Mouse (Mus musculus) heart, embryonic 16.5 days (tissue): ENCODE measurements around the gene H2afv. TPM values are rescaled to one million over a fixed set of nuclear protein-coding genes. Genes with fewer than 3 reads are reported as not detected.
"Not testable (repeated sequence)": the region's sequence is repeated elsewhere in the genome, so short reads cannot be mapped to it uniquely, and the experiment has no call there.

Experiments used
- ATAC-seq: fragments of 200-750 bp; cut with Nextera tagmentation; replicated peaks from 2 replicates; pipeline ENCODE4 v1.8.0; 2017; ENCODE audit warnings: moderate number of reproducible peaks; ENCODE audit not compliant: insufficient read depth, low FRiP score; ENCODE audit errors: extremely low read depth
- H3K27ac ChIP-seq: fragments of 300-500 bp; sonication (generic); 2 replicates; pipeline ENCODE4 v1.5.1; 2014; ENCODE audit warnings: mild to moderate bottlenecking, low read length, control low read depth, moderate library complexity
- H3K27me3 ChIP-seq: fragments of 300-500 bp; sonication (generic); 2 replicates; pipeline ENCODE4 v1.6.1; 2014; ENCODE audit warnings: low read length, mixed read lengths; ENCODE audit not compliant: control insufficient read depth, insufficient read depth
- H3K36me3 ChIP-seq: fragments of 300-500 bp; sonication (generic); 2 replicates; pipeline ENCODE4 v1.6.1; 2014; ENCODE audit not compliant: control insufficient read depth, insufficient read depth
- H3K4me1 ChIP-seq: fragments of 300-500 bp; sonication (generic); 2 replicates; pipeline ENCODE4 v1.6.1; 2014; ENCODE audit warnings: low read length, mixed read lengths; ENCODE audit not compliant: control insufficient read depth, insufficient read depth
- H3K4me2 ChIP-seq: fragments of 300-500 bp; sonication (generic); 2 replicates; pipeline ENCODE4 v1.6.1; 2014; ENCODE audit warnings: low read depth, mild to moderate bottlenecking, control low read depth, low read length
- H3K4me3 ChIP-seq: fragments of 300-500 bp; sonication (generic); 2 replicates; pipeline ENCODE4 v1.5.1; 2014; ENCODE audit warnings: mild to moderate bottlenecking, control low read depth, low read length
- H3K9ac ChIP-seq: fragments of 300-500 bp; sonication (generic); 2 replicates; pipeline ENCODE4 v1.6.1; 2014; ENCODE audit warnings: low read length, control low read depth
- H3K9me3 ChIP-seq: fragments of 300-500 bp; sonication (generic); replicated peaks from 2 replicates; pipeline ENCODE4 v1.6.1; 2016; ENCODE audit warnings: low read length; ENCODE audit not compliant: control insufficient read depth
- WGBS: fragments of 180-500 bp; shearing (Covaris S2); extraction: QIAGEN DNeasy Blood & Tissue Kit; methylation state at CpG from one replicate; pipeline ENCODE4 v1.1.7; 2014; 5-methylcytosine and 5-hydroxymethylcytosine counted together
- polyA plus RNA-seq: library from polyadenylated mRNA; unstranded; fragments of >200 nt; fragmentation: Nextera tagmentation; extraction: Ambion mirVana; gene quantifications from 2 replicates; pipeline ENCODE4 v1.2.1, GENCODE M21; 2015

H2afv gene
- polyA plus RNA-seq, 1 experiment from 2014 or later = 358 TPM

- 11% methylated on average over 6 of the region's 6 CpGs for WGBS
- Histone ChIP-seq H3K9ac (peak overlapping the region; percentile 98), H3K4me3 (peak overlapping the region; percentile 97), H3K27me3 (no peaks in the 10 kb centered on the region), H3K4me2 (peak overlapping the region; percentile 75), H3K4me1 (peaks cover 31% of the 10 kb centered on the region), H3K36me3 (no peaks in the 10 kb centered on the region), H3K27ac (peak overlapping the region; percentile 98), H3K9me3 (no peaks in the 10 kb centered on the region)
- ATAC-seq = no peak
Measured at GRCm38 (mm10) chr11:6474381-6474780, 30.1 kb upstream of the H2afv start.

GRCm38 (mm10) chr11:6472076-6472475, 27.8 kb upstream of the H2afv start:
- Histone ChIP-seq H3K36me3 (0 out of 2 replicates have a peak, but pooled peaks cover 2% of the 10 kb centered on the region), H3K27ac (peak overlapping the region; percentile 90), H3K4me3 (peak overlapping the region; percentile 63), H3K4me2 (peak overlapping the region; percentile 83), H3K27me3 (no peaks in the 10 kb centered on the region), H3K9me3 (no peaks in the 10 kb centered on the region), H3K9ac (peak overlapping the region; percentile 80), H3K4me1 (peaks cover 31% of the 10 kb centered on the region)
- no peak for ATAC-seq

- Histone ChIP-seq H3K36me3 (0 out of 2 replicates have a peak, but pooled peaks cover 3% of the 10 kb centered on the region), H3K4me3 (peak overlapping the region; percentile 55), H3K27me3 (no peaks in the 10 kb centered on the region), H3K27ac (peak overlapping the region; percentile 90), H3K9me3 (no peaks in the 10 kb centered on the region), H3K9ac (peak overlapping the region; percentile 80), H3K4me1 (peaks cover 31% of the 10 kb centered on the region), H3K4me2 (peak overlapping the region; percentile 83)
- no peak for ATAC-seq
- 5% methylated on average over 1 of the region's 1 CpGs for WGBS
Measured at GRCm38 (mm10) chr11:6471493-6471892, 27.2 kb upstream of the H2afv start.

GRCm38 (mm10) chr11:6471054-6471453, 26.8 kb upstream of the H2afv start:
- WGBS = 42% methylated on average over 2 of the region's 2 CpGs
- Histone ChIP-seq H3K36me3 (0 out of 2 replicates have a peak, but pooled peaks cover 3% of the 10 kb centered on the region), H3K4me2 (peak overlapping the region; percentile 83), H3K9me3 (no peaks in the 10 kb centered on the region), H3K27ac (peak overlapping the region; percentile 60), H3K4me3 (peak overlapping the region; percentile 37), H3K4me1 (peaks cover 31% of the 10 kb centered on the region), H3K9ac (peak overlapping the region; percentile 57), H3K27me3 (no peaks in the 10 kb centered on the region)
- no peak for ATAC-seq

GRCm38 (mm10) chr11:6468541-6468940, 24.3 kb upstream of the H2afv start:
- H3K36me3 ChIP-seq = 0 out of 2 replicates have a peak, but pooled peaks cover 3% of the 10 kb centered on the region
- ATAC-seq = no peak
- H3K9me3 ChIP-seq = no peaks in the 10 kb centered on the region
- no peak overlapping the region for H3K9ac ChIP-seq
- H3K4me2 ChIP-seq = no peak overlapping the region
- no peak overlapping the region for H3K4me3 ChIP-seq
- no peaks in the 10 kb centered on the region for H3K27me3 ChIP-seq
- no peak overlapping the region; the same call in 1 of the 2 replicates for H3K27ac ChIP-seq
- peaks cover 24% of the 10 kb centered on the region for H3K4me1 ChIP-seq
- 68% methylated on average over 2 of the region's 2 CpGs for WGBS

- H3K4me3 ChIP-seq = no peak overlapping the region
- no peak overlapping the region for H3K27ac ChIP-seq
- H3K9me3 ChIP-seq = no peaks in the 10 kb centered on the region
- no peak overlapping the region for H3K9ac ChIP-seq
- no peaks in the 10 kb centered on the region for H3K27me3 ChIP-seq
- 21% methylated on average over 4 of the region's 4 CpGs for WGBS
- peaks cover 4% of the 10 kb centered on the region for H3K4me1 ChIP-seq
- ATAC-seq = peak; percentile 77
- H3K36me3 ChIP-seq = 0 out of 2 replicates have a peak, but pooled peaks cover 3% of the 10 kb centered on the region
- H3K4me2 ChIP-seq = no peak overlapping the region
Measured at GRCm38 (mm10) chr11:6465122-6465521, 20.9 kb upstream of the H2afv start.

- no peak overlapping the region for H3K4me2 ChIP-seq
- H3K27me3 ChIP-seq = no peaks in the 10 kb centered on the region
- no peak overlapping the region for H3K9ac ChIP-seq
- 87% methylated on average over 6 of the region's 6 CpGs for WGBS
- H3K36me3 ChIP-seq = 0 out of 2 replicates have a peak, but pooled peaks cover 3% of the 10 kb centered on the region
- H3K9me3 ChIP-seq = no peaks in the 10 kb centered on the region
- no peak overlapping the region for H3K27ac ChIP-seq
- no peak for ATAC-seq
- H3K4me1 ChIP-seq = no peaks in the 10 kb centered on the region
- H3K4me3 ChIP-seq = no peak overlapping the region
Measured at GRCm38 (mm10) chr11:6463159-6463837, 19.1 kb upstream of the H2afv start.

- Histone ChIP-seq H3K27me3 (no peaks in the 10 kb centered on the region), H3K36me3 (no peaks in the 10 kb centered on the region), H3K9me3 (no peaks in the 10 kb centered on the region), H3K4me3 (no peak overlapping the region), H3K9ac (no peak overlapping the region), H3K4me1 (no peaks in the 10 kb centered on the region), H3K4me2 (no peak overlapping the region), H3K27ac (no peak overlapping the region)
- no peak for ATAC-seq
- WGBS = 75% methylated on average over 6 of the region's 6 CpGs
Measured at GRCm38 (mm10) chr11:6456083-6456482, 11.8 kb upstream of the H2afv start.

GRCm38 (mm10) chr11:6448155-6448554, 3.9 kb upstream of the H2afv start:
- not testable (repeated sequence) for H3K27ac ChIP-seq, ATAC-seq, H3K9me3 ChIP-seq, H3K9ac ChIP-seq, H3K4me2 ChIP-seq, H3K27me3 ChIP-seq, H3K4me3 ChIP-seq, H3K36me3 ChIP-seq
- 89% methylated on average over 5 of the region's 5 CpGs for WGBS
- H3K4me1 ChIP-seq = peaks cover 13% of the 10 kb centered on the region; the same call in 1 of the 2 replicates
